Mouse (Mus musculus) intestine, embryonic 14.5 days (tissue): ENCODE results near the gene Fgfr2. TPM values are rescaled to one million over a fixed set of nuclear protein-coding genes. Genes with fewer than 3 reads are reported as not detected.

Experiments
- ATAC-seq: fragments of 200-750 bp; cut with Nextera tagmentation; replicated peaks from 2 replicates; pipeline ENCODE4 v1.8.0; 2017; ENCODE audit warnings: low read depth, moderate number of reproducible peaks, moderate TSS enrichment, moderate library complexity; ENCODE audit not compliant: low FRiP score, low TSS enrichment
- DNase-seq: peaks from one replicate; pipeline ENCODE4 v3.0.0-alpha.2; 2018; ENCODE audit warnings: low spot score
- H3K27ac ChIP-seq: fragments of 300-500 bp; sonication (generic); 2 replicates; pipeline ENCODE4 v1.5.1; 2014; ENCODE audit warnings: low read depth, mild to moderate bottlenecking, control low read depth
- H3K27me3 ChIP-seq: fragments of 300-500 bp; sonication (generic); replicated peaks from 2 replicates; pipeline ENCODE4 v1.6.1; 2014; ENCODE audit warnings: low read length, control low read depth; ENCODE audit not compliant: control insufficient read depth, insufficient read depth
- H3K36me3 ChIP-seq: fragments of 300-500 bp; sonication (generic); 2 replicates; pipeline ENCODE4 v1.6.1; 2014; ENCODE audit warnings: low read length, control low read depth; ENCODE audit not compliant: control insufficient read depth, insufficient read depth
- H3K4me1 ChIP-seq: fragments of 300-500 bp; sonication (generic); replicated peaks from 2 replicates; pipeline ENCODE4 v1.6.1; 2014; ENCODE audit warnings: low read length, control low read depth, mixed read lengths; ENCODE audit not compliant: control insufficient read depth, insufficient read depth
- H3K4me2 ChIP-seq: fragments of 300-500 bp; sonication (generic); 2 replicates; pipeline ENCODE4 v1.6.1; 2014; ENCODE audit warnings: low read length
- H3K4me3 ChIP-seq: fragments of 300-500 bp; sonication (generic); 2 replicates; pipeline ENCODE4 v1.5.1; 2014; ENCODE audit warnings: low read depth, low read length, control low read depth, mixed read lengths
- H3K9ac ChIP-seq: fragments of 300-500 bp; sonication (generic); 2 replicates; pipeline ENCODE4 v1.6.1; 2014; ENCODE audit warnings: mild to moderate bottlenecking, low read length
- H3K9me3 ChIP-seq: fragments of 300-500 bp; sonication (generic); 2 replicates; pipeline ENCODE4 v1.6.1; 2016; ENCODE audit warnings: low read length, control low read depth; ENCODE audit not compliant: control insufficient read depth
- WGBS: fragments of 180-500 bp; shearing (Covaris S2); extraction: QIAGEN DNeasy Blood & Tissue Kit; methylation state at CpG from one replicate; pipeline ENCODE4 v1.1.7; 2014; 5-methylcytosine and 5-hydroxymethylcytosine counted together
- polyA plus RNA-seq: library from polyadenylated mRNA; unstranded; fragments of >200 nt; fragmentation: Nextera tagmentation; extraction: Ambion mirVana; gene quantifications from 2 replicates; pipeline ENCODE4 v1.2.1, GENCODE M21; 2014

Fgfr2 gene
- polyA plus RNA-seq, 1 experiment from 2014 or later, result 105 TPM

DNA sequence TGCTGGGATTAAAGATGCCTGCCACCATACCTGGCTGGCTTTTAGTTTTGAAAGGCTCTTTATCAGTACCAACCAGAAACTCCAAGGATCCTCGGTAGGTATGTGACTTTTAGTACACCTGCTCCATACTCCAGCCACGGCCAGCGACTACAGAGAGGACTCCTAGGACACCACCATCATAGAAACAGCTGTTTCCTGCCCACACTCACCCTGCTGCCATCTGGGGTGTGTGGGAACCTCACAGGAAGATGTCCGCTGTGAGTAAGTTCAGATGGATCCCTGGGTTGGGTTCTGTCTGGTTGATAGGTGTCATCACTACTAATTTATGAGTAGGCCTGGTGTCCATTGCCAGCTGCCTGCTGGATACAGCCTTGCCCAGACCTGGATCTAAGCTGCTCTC is 424.4 kb downstream of the Fgfr2 start:
- Histone ChIP-seq H3K36me3 (no peaks in the 10 kb centered on the region), H3K27me3 (no peaks in the 10 kb centered on the region), H3K27ac (no peak overlapping the region), H3K4me1 (no peaks in the 10 kb centered on the region), H3K4me2 (no peak overlapping the region), H3K9ac (no peak overlapping the region), H3K4me3 (no peak overlapping the region), H3K9me3 (no peaks in the 10 kb centered on the region)
- ATAC-seq (no peak), DNase-seq (no peak)
- 76% methylated on average over 4 of the region's 4 CpGs for WGBS

GRCm38 (mm10) chr7:132697258-132697796 is 425.8 kb downstream of the Fgfr2 start:
- 73% methylated on average over 8 of the region's 8 CpGs for whole genome bisulfite sequencing
- DNase-seq, result no peak
- Histone ChIP-seq H3K4me3 (no peak overlapping the region), H3K4me1 (no peaks in the 10 kb centered on the region), H3K4me2 (no peak overlapping the region), H3K9me3 (no peaks in the 10 kb centered on the region), H3K27me3 (no peaks in the 10 kb centered on the region), H3K9ac (no peak overlapping the region), H3K36me3 (no peaks in the 10 kb centered on the region), H3K27ac (no peak overlapping the region)
- ATAC-seq, result no peak

- no peak for DNase-seq
- H3K4me1 ChIP-seq, result peaks cover 3% of the 10 kb centered on the region; the same call in 1 of the 2 replicates
- WGBS, result 74% methylated on average over 2 of the region's 2 CpGs
- H3K4me3 ChIP-seq, result no peak overlapping the region
- H3K9ac ChIP-seq, result no peak overlapping the region
- H3K9me3 ChIP-seq, result no peaks in the 10 kb centered on the region
- H3K4me2 ChIP-seq, result no peak overlapping the region
- no peaks in the 10 kb centered on the region for H3K36me3 ChIP-seq
- ATAC-seq, result no peak
- no peaks in the 10 kb centered on the region for H3K27me3 ChIP-seq
- H3K27ac ChIP-seq, result no peak overlapping the region
These were observed 429.6 kb downstream of the Fgfr2 start for GRCm38 (mm10) chr7:132693561-132693960.

GRCm38 (mm10) chr7:132692719-132693118 is 430.4 kb downstream of the Fgfr2 start:
- Histone ChIP-seq H3K27ac (no peak overlapping the region), H3K4me1 (peaks cover 11% of the 10 kb centered on the region), H3K9me3 (no peaks in the 10 kb centered on the region), H3K27me3 (no peaks in the 10 kb centered on the region), H3K4me2 (no peak overlapping the region), H3K9ac (no peak overlapping the region), H3K4me3 (no peak overlapping the region), H3K36me3 (no peaks in the 10 kb centered on the region)
- ATAC-seq (no peak), DNase-seq (no peak)
- 80% methylated on average over 9 of the region's 9 CpGs for WGBS

DNA sequence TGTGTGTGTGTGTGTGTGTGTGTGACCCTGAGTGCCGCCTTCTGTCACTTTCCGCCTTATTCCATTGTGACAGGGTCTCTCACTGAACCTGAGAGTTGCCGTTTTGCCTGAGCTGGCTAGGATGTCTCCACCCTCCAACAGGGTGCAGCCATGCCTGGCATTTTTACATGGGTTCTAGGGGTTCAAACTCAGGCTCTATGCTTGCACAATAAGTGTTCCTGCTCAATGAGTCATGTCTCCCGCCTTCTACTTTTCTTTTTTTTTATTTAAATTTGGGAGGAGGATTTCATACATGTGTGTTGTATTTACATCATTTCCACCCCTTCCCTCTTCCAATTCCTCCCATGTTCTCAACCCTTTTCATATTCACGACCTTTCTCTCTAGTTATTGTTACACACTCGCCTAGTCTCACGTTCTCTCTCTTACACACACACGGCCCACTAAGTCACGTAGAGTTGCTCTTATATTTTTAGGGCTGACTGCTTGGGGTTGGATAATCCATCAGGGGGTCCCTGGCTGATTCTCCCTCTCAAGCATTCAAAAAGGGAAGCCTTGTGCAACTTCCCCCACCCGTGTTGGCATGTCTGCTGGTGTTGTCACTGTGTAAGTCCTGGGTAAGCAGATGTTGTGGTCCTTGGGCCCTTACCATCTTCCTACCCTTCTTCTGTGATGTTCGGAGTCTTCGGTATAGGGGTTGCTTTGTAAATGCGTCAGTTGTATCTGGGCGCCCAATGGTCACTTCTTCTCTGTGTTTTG is 432.3 kb downstream of the Fgfr2 start:
- Histone ChIP-seq H3K9ac (no peak overlapping the region), H3K27ac (no peak overlapping the region), H3K4me2 (no peak overlapping the region), H3K27me3 (no peaks in the 10 kb centered on the region), H3K36me3 (no peaks in the 10 kb centered on the region), H3K9me3 (no peaks in the 10 kb centered on the region), H3K4me3 (no peak overlapping the region), H3K4me1 (peaks cover 15% of the 10 kb centered on the region)
- ATAC-seq (no peak), DNase-seq (no peak)
- WGBS, result 91% methylated on average over 14 of the region's 14 CpGs

DNA sequence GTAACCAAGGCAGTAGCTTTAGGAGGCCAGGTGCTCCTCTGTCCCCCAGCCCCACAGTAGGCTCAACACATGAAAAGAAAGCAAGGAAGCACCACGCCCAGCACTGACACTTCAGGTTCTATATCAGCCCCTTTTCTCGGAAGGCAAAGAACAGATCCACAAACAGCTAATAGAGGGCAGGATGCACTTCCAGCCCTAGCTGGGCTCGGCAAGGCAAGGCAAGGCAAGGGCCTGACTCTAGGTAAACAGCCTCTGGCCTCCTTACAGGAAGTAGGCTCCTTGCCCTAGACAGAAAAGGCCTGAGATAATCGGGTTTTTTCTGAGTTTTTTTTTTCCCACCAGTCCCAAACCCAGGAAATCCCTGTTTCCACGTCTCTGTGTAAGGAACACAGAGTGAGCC is 433.4 kb downstream of the Fgfr2 start:
- Histone ChIP-seq H3K9me3 (no peaks in the 10 kb centered on the region), H3K4me3 (no peak overlapping the region), H3K4me1 (peaks cover 15% of the 10 kb centered on the region), H3K9ac (no peak overlapping the region), H3K27ac (no peak overlapping the region), H3K4me2 (no peak overlapping the region), H3K27me3 (no peaks in the 10 kb centered on the region), H3K36me3 (no peaks in the 10 kb centered on the region)
- ATAC-seq (no peak), DNase-seq (no peak)
- WGBS, result 43% methylated on average over 5 of the region's 5 CpGs

DNA sequence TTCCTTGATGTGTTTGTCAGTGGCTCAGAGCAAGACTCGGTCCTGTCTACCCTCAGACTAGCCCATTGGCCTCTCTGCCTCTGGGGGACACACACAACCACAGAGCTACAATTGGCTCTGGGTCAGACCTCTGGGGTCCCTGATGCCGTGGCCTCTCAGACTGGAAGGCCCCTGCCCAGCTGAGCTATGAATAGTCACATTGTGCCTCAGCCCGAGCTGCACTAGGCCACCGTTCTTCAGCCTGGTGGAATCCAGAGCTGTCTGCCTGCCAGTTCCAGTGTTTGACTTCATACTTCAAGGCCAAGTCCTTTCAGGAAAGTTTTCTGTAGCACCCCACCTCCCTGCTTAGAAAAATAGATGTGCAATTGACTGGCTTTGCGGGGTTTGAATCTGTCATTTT is 434.4 kb downstream of the Fgfr2 start:
- no peak for DNase-seq
- no peaks in the 10 kb centered on the region for H3K27me3 ChIP-seq
- H3K4me1 ChIP-seq, result peaks cover 15% of the 10 kb centered on the region
- no peak overlapping the region for H3K27ac ChIP-seq
- no peaks in the 10 kb centered on the region for H3K9me3 ChIP-seq
- H3K4me2 ChIP-seq, result no peak overlapping the region
- no peak for ATAC-seq
- no peaks in the 10 kb centered on the region for H3K36me3 ChIP-seq
- 70% methylated on average over 5 of the region's 5 CpGs for WGBS
- H3K4me3 ChIP-seq, result no peak overlapping the region
- H3K9ac ChIP-seq, result no peak overlapping the region

DNA sequence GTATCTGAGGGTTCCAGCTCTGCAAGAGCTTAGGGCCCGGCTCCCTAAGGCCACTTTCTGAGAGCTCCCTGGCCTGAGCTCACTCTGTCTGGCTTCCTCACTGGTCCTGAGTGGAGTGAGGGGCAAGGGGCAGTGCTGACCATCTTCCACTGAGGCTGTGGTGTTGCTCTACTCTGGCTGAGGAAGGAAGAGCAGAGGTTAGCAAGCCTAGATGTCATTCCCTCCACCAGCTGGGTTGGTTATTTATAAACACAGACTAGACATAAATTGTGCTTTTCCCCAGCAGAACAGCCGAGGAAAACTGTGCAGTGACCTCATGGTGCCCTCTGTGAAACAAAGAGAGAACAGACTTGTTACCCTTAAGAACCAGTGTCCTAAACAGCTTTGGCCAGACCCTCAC is 435.3 kb downstream of the Fgfr2 start:
- Histone ChIP-seq H3K4me1 (peaks cover 15% of the 10 kb centered on the region), H3K27me3 (no peaks in the 10 kb centered on the region), H3K27ac (peak overlapping the region; percentile 0; the same call in 1 of the 2 replicates), H3K36me3 (no peaks in the 10 kb centered on the region), H3K4me3 (no peak overlapping the region), H3K9ac (no peak overlapping the region), H3K4me2 (no peak overlapping the region), H3K9me3 (no peaks in the 10 kb centered on the region)
- 18% methylated on average over 2 of the region's 2 CpGs for WGBS
- no peak for DNase-seq
- 0 out of 2 replicates have a peak, but pooled peaks have one; percentile 8 for ATAC-seq

GRCm38 (mm10) chr7:132686515-132686914 is 436.6 kb downstream of the Fgfr2 start:
- Histone ChIP-seq H3K4me3 (no peak overlapping the region), H3K27me3 (no peaks in the 10 kb centered on the region), H3K9me3 (no peaks in the 10 kb centered on the region), H3K4me2 (no peak overlapping the region), H3K4me1 (peaks cover 15% of the 10 kb centered on the region), H3K27ac (no peak overlapping the region), H3K9ac (no peak overlapping the region), H3K36me3 (no peaks in the 10 kb centered on the region)
- no peak for DNase-seq
- no peak for ATAC-seq
- 90% methylated on average over 3 of the region's 3 CpGs for WGBS
